14 mouse cellular contexts compared by ENCODE assay signal in genomic region chr4:46883546-46883945, GRCm38 (mm10).
A peak's percentile ranks its signal among the peaks of the same experiment; 100 is the strongest.
DNase-seq lines count a peak whose midpoint lies in the region; ATAC-seq and TF ChIP-seq lines count a peak whose summit lies in the region.
"Had no signal": no experiment of that assay in that cellular context is flagged by ENCODE, and none has a peak within 500 bp of the region (broad histone marks: within the 10 kb centered on the region; RNA-seq: fewer than 3 reads in every experiment).

No protein-coding gene starts in this region.

- TF ChIP-seq EP300 in lung, postnatal 0 days (IDR thresholded peaks at IDR 0.05) = no peak

- H3K36me3 ChIP-seq in kidney, embryonic 14.5 days (ENCODE audit: control insufficient read depth, insufficient read depth, low read length) = no peaks in the 10 kb centered on the region
- H3K36me3 ChIP-seq in kidney, adult 2 months (ENCODE audit: control insufficient read depth, insufficient read depth, low read length) = no peaks in the 10 kb centered on the region
- no peaks in the 10 kb centered on the region for H3K36me3 ChIP-seq in neural tube, embryonic 13.5 days
- H3K36me3 ChIP-seq in lung, postnatal 0 days (ENCODE audit: insufficient read depth, low read length) = no peaks in the 10 kb centered on the region
- H3K36me3 ChIP-seq: hindbrain, embryonic 12.5 days; limb, embryonic 12.5 days had no signal

- no peak for DNase-seq in frontal cortex, adult 2 months (ENCODE audit: extremely low spot score in 1 of 2, low spot score in 1 of 2)
- DNase-seq in kidney, adult 2 months = no peak
- no peak for DNase-seq in neural tube, embryonic 10.5 days (ENCODE audit: extremely low spot score, low spot score)
- no peak for DNase-seq in lung, postnatal 0 days (ENCODE audit: low spot score)
- no peak for DNase-seq in thymus, postnatal 25 days
- DNase-seq: adrenal gland, adult 2 months; kidney, adult 9 months; liver, postnatal 0 days had no signal

- H3K4me2 ChIP-seq in kidney, embryonic 14.5 days (replicated peaks; ENCODE audit: low read depth, low read length) = no peak overlapping the region
- no peak overlapping the region for H3K4me2 ChIP-seq in neural tube, embryonic 13.5 days
- no peak overlapping the region for H3K4me2 ChIP-seq in lung, postnatal 0 days (replicated peaks; ENCODE audit: low read depth, low read length)
- H3K4me2 ChIP-seq: hindbrain, embryonic 12.5 days; limb, embryonic 12.5 days had no signal

- ATAC-seq in frontal cortex, adult (ENCODE audit: low TSS enrichment) = 0 out of 2 replicates have a peak, but pooled peaks have one; percentile 1
- ATAC-seq in kidney, embryonic 14.5 days (ENCODE audit: low FRiP score, low TSS enrichment) = 0 out of 2 replicates have a peak, but pooled peaks have one; percentile 28
- peak; percentile 57; the same call in 1 of the 2 replicates for ATAC-seq in neural tube, embryonic 13.5 days (ENCODE audit: low read depth)
- no peak for ATAC-seq in lung, postnatal 0 days
- ATAC-seq: liver, postnatal 0 days had no signal

- H3K27ac ChIP-seq in kidney, embryonic 14.5 days (ENCODE audit: low read depth, low read length) = no peak overlapping the region
- H3K27ac ChIP-seq in kidney, adult 2 months (ENCODE audit: insufficient read depth, low read depth, low read length) = no peak overlapping the region
- H3K27ac ChIP-seq in neural tube, embryonic 13.5 days (replicated peaks) = no peak overlapping the region
- no peak overlapping the region for H3K27ac ChIP-seq in lung, postnatal 0 days (ENCODE audit: low read length)
- H3K27ac ChIP-seq: hindbrain, embryonic 12.5 days; limb, embryonic 12.5 days; macrophage had no signal

- no peaks in the 10 kb centered on the region for H3K27me3 ChIP-seq in kidney, embryonic 14.5 days (ENCODE audit: control insufficient read depth, insufficient read depth, low read length)
- H3K27me3 ChIP-seq in kidney, adult 2 months (replicated peaks; ENCODE audit: control insufficient read depth, insufficient read depth, low read length) = no peaks in the 10 kb centered on the region
- H3K27me3 ChIP-seq in neural tube, embryonic 13.5 days = no peaks in the 10 kb centered on the region; the same call in 1 of the 2 replicates
- H3K27me3 ChIP-seq in lung, postnatal 0 days (replicated peaks; ENCODE audit: insufficient read depth, low read length) = no peaks in the 10 kb centered on the region
- H3K27me3 ChIP-seq: hindbrain, embryonic 12.5 days had no signal

- no peak overlapping the region for H3K4me3 ChIP-seq in kidney, embryonic 14.5 days (ENCODE audit: low read length)
- H3K4me3 ChIP-seq in kidney, adult 2 months (ENCODE audit: insufficient read depth, low read depth, low read length) = no peak overlapping the region
- H3K4me3 ChIP-seq in neural tube, embryonic 13.5 days = no peak overlapping the region
- H3K4me3 ChIP-seq in lung, postnatal 0 days (ENCODE audit: low read depth, low read length) = no peak overlapping the region
- H3K4me3 ChIP-seq: hindbrain, embryonic 12.5 days; limb, embryonic 12.5 days had no signal

- WGBS in kidney, embryonic 14.5 days = 72% methylated on average over 9 of the region's 9 CpGs
- 61% methylated on average over 9 of the region's 9 CpGs for WGBS in kidney, adult 2 months
- 81% methylated on average over 9 of the region's 9 CpGs for WGBS in neural tube, embryonic 13.5 days
- WGBS in lung, postnatal 0 days = 57% methylated on average over 9 of the region's 9 CpGs

- peaks cover 9% of the 10 kb centered on the region; the same call in 1 of the 2 replicates for H3K4me1 ChIP-seq in kidney, embryonic 14.5 days (ENCODE audit: control insufficient read depth, insufficient read depth, low read length)
- H3K4me1 ChIP-seq in kidney, adult 2 months (ENCODE audit: control insufficient read depth, insufficient read depth, low read length) = no peaks in the 10 kb centered on the region
- H3K4me1 ChIP-seq in neural tube, embryonic 13.5 days (replicated peaks) = peaks cover 31% of the 10 kb centered on the region
- no peaks in the 10 kb centered on the region for H3K4me1 ChIP-seq in lung, postnatal 0 days (ENCODE audit: insufficient read depth, low read depth, low read length)

- TF ChIP-seq POLR2A in kidney, adult 2 months (IDR thresholded peaks at IDR 0.05; ENCODE audit: low read depth, low read length) = no peak

- H3K9ac ChIP-seq in kidney, embryonic 14.5 days (ENCODE audit: low read depth, low read length) = no peak overlapping the region
- no peak overlapping the region for H3K9ac ChIP-seq in neural tube, embryonic 13.5 days
- no peak overlapping the region for H3K9ac ChIP-seq in lung, postnatal 0 days (replicated peaks; ENCODE audit: low read depth)
- H3K9ac ChIP-seq: hindbrain, embryonic 12.5 days; limb, embryonic 12.5 days; liver, postnatal 0 days had no signal

- no peak for TF ChIP-seq CTCF in kidney, adult 2 months (conservative IDR thresholded peaks at IDR 0.05; ENCODE audit: insufficient read depth, insufficient read length, low read depth, low read length)
- TF ChIP-seq CTCF in lung, postnatal 0 days (IDR thresholded peaks at IDR 0.05) = no peak

- no peaks in the 10 kb centered on the region for H3K9me3 ChIP-seq in kidney, embryonic 14.5 days (ENCODE audit: control insufficient read depth, low read length)
- no peaks in the 10 kb centered on the region for H3K9me3 ChIP-seq in neural tube, embryonic 13.5 days
- H3K9me3 ChIP-seq in lung, postnatal 0 days (ENCODE audit: low read length) = no peaks in the 10 kb centered on the region
- H3K9me3 ChIP-seq: hindbrain, embryonic 12.5 days; limb, embryonic 12.5 days had no signal
